Mouse (Mus musculus): Measurements from ENCODE around the gene Cltc.

GRCm38 (mm10) chr11:86690383-86690782, 67.0 kb downstream of the Cltc start:
- no peak for TF ChIP-seq POLR2A (IDR thresholded peaks at IDR 0.05; ENCODE audit: insufficient read depth, low read length)
- TF ChIP-seq CTCF (IDR thresholded peaks at IDR 0.05; ENCODE audit: low read depth, low read length), result no peak
- TF ChIP-seq EP300 (IDR thresholded peaks at IDR 0.05; ENCODE audit: insufficient read depth, low read depth, low read length), result no peak
